Mouse (Mus musculus) natural killer cell, adult 2 months (primary cell): ENCODE data around the gene Col18a1.
"Not testable (repeated sequence)": the region's sequence is repeated elsewhere in the genome, so short reads cannot be mapped to it uniquely, and the experiment has no call there.

Source experiments
- DNase-seq, 2 experiments: peaks; one replicate each; pipeline ENCODE4 v3.0.0; 2022; ENCODE audit warnings: low spot score in 2 of 2

Col18a1 gene

GRCm38 (mm10) chr10:77135274-77135829, 31.0 kb downstream of the Col18a1 start:
- DNase-seq = no peak

GRCm38 (mm10) chr10:77134807-77135152, 31.6 kb downstream of the Col18a1 start:
- DNase-seq = not testable (repeated sequence)

GRCm38 (mm10) chr10:77133951-77134806, 32.2 kb downstream of the Col18a1 start:
- DNase-seq = no peak

- no peak for DNase-seq
These were observed 34.2 kb downstream of the Col18a1 start for GRCm38 (mm10) chr10:77132118-77132517.

GRCm38 (mm10) chr10:77131536-77131935, 34.8 kb downstream of the Col18a1 start:
- DNase-seq = no peak

- peak; percentile 75 to 80 for DNase-seq
These were observed 35.6 kb downstream of the Col18a1 start for GRCm38 (mm10) chr10:77130561-77131240.

GRCm38 (mm10) chr10:77129637-77130410, 36.5 kb downstream of the Col18a1 start:
- DNase-seq = no peak

- DNase-seq = no peak
These were observed 38.4 kb downstream of the Col18a1 start for GRCm38 (mm10) chr10:77127926-77128325.

GRCm38 (mm10) chr10:77126590-77126989, 39.8 kb downstream of the Col18a1 start:
- DNase-seq = no peak

- no peak for DNase-seq
These were observed 41.1 kb downstream of the Col18a1 start for GRCm38 (mm10) chr10:77125078-77125731.

- DNase-seq = no peak
These were observed 42.4 kb downstream of the Col18a1 start for GRCm38 (mm10) chr10:77123953-77124352.

GRCm38 (mm10) chr10:77121287-77122022, 44.9 kb downstream of the Col18a1 start:
- no peak for DNase-seq

GRCm38 (mm10) chr10:77120501-77120900, 45.8 kb downstream of the Col18a1 start:
- DNase-seq = no peak

- no peak for DNase-seq
These were observed 46.9 kb downstream of the Col18a1 start for GRCm38 (mm10) chr10:77119437-77119836.

- no peak for DNase-seq
These were observed 48.0 kb downstream of the Col18a1 start for GRCm38 (mm10) chr10:77118361-77118760.

- no peak for DNase-seq
These were observed 49.6 kb downstream of the Col18a1 start for GRCm38 (mm10) chr10:77116537-77117455.

- DNase-seq = no peak
These were observed 52.7 kb downstream of the Col18a1 start for GRCm38 (mm10) chr10:77113489-77114240.

GRCm38 (mm10) chr10:77111550-77112249, 54.6 kb downstream of the Col18a1 start:
- no peak for DNase-seq
